Mouse (Mus musculus) embryonic facial prominence, embryonic 13.5 days (tissue): ENCODE data around the gene Net1. TPM values are rescaled to one million over a fixed set of nuclear protein-coding genes. Genes with fewer than 3 reads are reported as not detected.
A peak's percentile ranks its signal among the peaks of the same experiment; 100 is the strongest.
"Not testable (repeated sequence)": the region's sequence is repeated elsewhere in the genome, so short reads cannot be mapped to it uniquely, and the experiment has no call there.

ENCODE experiments used
- ATAC-seq: fragments of 200-750 bp; cut with Nextera tagmentation; 2 replicates; pipeline ENCODE4 v1.8.0; 2017; ENCODE audit warnings: low read depth; ENCODE audit not compliant: insufficient number of reproducible peaks, insufficient read depth, low FRiP score, low TSS enrichment
- H3K27ac ChIP-seq: fragments of 300-500 bp; sonication (generic); 2 replicates; pipeline ENCODE4 v1.5.1; 2015; ENCODE audit warnings: moderate library complexity, mild to moderate bottlenecking, inconsistent platforms
- H3K27me3 ChIP-seq: fragments of 300-500 bp; sonication (generic); 2 replicates; pipeline ENCODE4 v1.6.1; 2015; ENCODE audit warnings: mild to moderate bottlenecking, inconsistent platforms
- H3K36me3 ChIP-seq: fragments of 300-500 bp; sonication (generic); 2 replicates; pipeline ENCODE4 v1.6.1; 2015; ENCODE audit warnings: mild to moderate bottlenecking, inconsistent platforms
- H3K4me1 ChIP-seq: fragments of 300-500 bp; sonication (generic); 2 replicates; pipeline ENCODE4 v1.6.1; 2015; ENCODE audit warnings: inconsistent platforms
- H3K4me2 ChIP-seq: fragments of 300-500 bp; sonication (generic); 2 replicates; pipeline ENCODE4 v1.6.1; 2015; ENCODE audit warnings: moderate library complexity, mild to moderate bottlenecking, inconsistent platforms
- H3K4me3 ChIP-seq: fragments of 300-500 bp; sonication (generic); 2 replicates; pipeline ENCODE4 v1.5.1; 2015; ENCODE audit warnings: mild to moderate bottlenecking, inconsistent platforms
- H3K9ac ChIP-seq: fragments of 300-500 bp; sonication (generic); 2 replicates; pipeline ENCODE4 v1.6.1; 2015; ENCODE audit warnings: mild to moderate bottlenecking, inconsistent platforms
- H3K9me3 ChIP-seq: fragments of 300-500 bp; sonication (generic); 2 replicates; pipeline ENCODE4 v1.6.1; 2016; ENCODE audit warnings: inconsistent platforms
- WGBS: fragments of 180-500 bp; shearing (Covaris S2); methylation state at CpG from one replicate; pipeline ENCODE4 v1.1.7; 2015; ENCODE audit warnings: mixed read lengths; 5-methylcytosine and 5-hydroxymethylcytosine counted together
- polyA plus RNA-seq: library from polyadenylated mRNA; unstranded; fragments of >200 nt; fragmentation: Nextera tagmentation; extraction: Ambion mirVana; gene quantifications from 2 replicates; pipeline ENCODE4 v1.2.1, GENCODE M21; 2015

The Net1 gene
- polyA plus RNA-seq, 1 experiment from 2014 or later = 137 TPM

- Histone ChIP-seq H3K4me3 (no peak overlapping the region), H3K4me1 (no peaks in the 10 kb centered on the region), H3K9ac (no peak overlapping the region), H3K27ac (no peak overlapping the region), H3K9me3 (no peaks in the 10 kb centered on the region), H3K4me2 (no peak overlapping the region), H3K36me3 (no peaks in the 10 kb centered on the region), H3K27me3 (no peaks in the 10 kb centered on the region)
- 80% methylated on average over 3 of the region's 3 CpGs for WGBS
- no peak for ATAC-seq
These were observed 55.7 kb downstream of the Net1 start for GRCm38 (mm10) chr13:3862325-3862724.

DNA sequence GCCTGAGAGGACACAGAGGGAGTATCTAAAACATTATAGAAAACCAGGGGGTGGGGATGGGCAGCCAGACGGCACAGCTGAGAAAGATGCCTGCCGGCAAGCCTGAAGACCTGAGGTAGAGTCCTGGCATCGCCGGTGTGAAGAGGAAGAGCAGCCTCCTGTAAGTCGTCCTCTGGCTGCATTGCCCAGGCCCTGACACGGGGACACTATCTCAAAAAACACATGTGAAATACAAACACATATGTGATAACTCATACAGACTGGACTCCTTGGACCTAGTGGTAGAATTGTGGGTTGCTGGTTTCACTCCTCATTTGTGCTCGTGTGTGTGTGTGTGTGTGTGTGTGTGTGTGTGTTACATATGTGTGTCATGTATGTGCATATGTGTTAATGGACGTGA lies 56.8 kb downstream of the Net1 start:
- Histone ChIP-seq H3K27ac (no peak overlapping the region), H3K4me1 (peaks cover 9% of the 10 kb centered on the region), H3K27me3 (no peaks in the 10 kb centered on the region), H3K9ac (no peak overlapping the region), H3K4me2 (no peak overlapping the region), H3K36me3 (no peaks in the 10 kb centered on the region), H3K4me3 (no peak overlapping the region), H3K9me3 (no peaks in the 10 kb centered on the region)
- no peak for ATAC-seq
- WGBS = 89% methylated on average over 8 of the region's 8 CpGs

DNA sequence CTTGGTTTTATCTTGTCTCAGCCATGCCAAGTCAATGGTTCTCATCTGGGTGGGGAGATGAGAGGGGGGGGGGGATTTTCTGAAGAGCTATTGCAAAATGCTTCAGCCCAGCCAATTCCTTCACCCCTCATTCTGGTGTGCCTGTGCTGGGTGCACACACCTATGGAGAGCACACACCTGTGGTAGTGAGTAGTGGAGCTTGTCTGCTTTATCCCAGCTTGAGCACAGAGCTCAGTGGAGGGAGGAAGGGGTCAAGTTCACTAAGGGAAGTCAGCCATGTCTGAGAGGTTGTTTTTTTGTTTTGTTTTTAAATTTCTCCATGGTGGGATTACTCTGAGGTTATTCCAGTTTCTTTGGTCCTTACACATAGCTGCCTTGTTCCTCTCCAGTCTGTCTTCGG lies 61.8 kb downstream of the Net1 start:
- H3K4me3 ChIP-seq = no peak overlapping the region
- no peaks in the 10 kb centered on the region for H3K27me3 ChIP-seq
- no peak overlapping the region for H3K27ac ChIP-seq
- H3K4me1 ChIP-seq = peaks cover 9% of the 10 kb centered on the region
- no peaks in the 10 kb centered on the region for H3K36me3 ChIP-seq
- H3K4me2 ChIP-seq = no peak overlapping the region
- ATAC-seq = no peak
- no peaks in the 10 kb centered on the region for H3K9me3 ChIP-seq
- H3K9ac ChIP-seq = no peak overlapping the region
- WGBS = 74% methylated on average over 1 of the region's 1 CpGs

- no peaks in the 10 kb centered on the region for H3K27me3 ChIP-seq
- H3K9ac ChIP-seq = no peak overlapping the region
- H3K36me3 ChIP-seq = no peaks in the 10 kb centered on the region
- no peak overlapping the region for H3K4me3 ChIP-seq
- no peaks in the 10 kb centered on the region for H3K9me3 ChIP-seq
- H3K4me1 ChIP-seq = peaks cover 9% of the 10 kb centered on the region
- no peak overlapping the region for H3K4me2 ChIP-seq
- 82% methylated on average over 2 of the region's 2 CpGs for WGBS
- no peak for ATAC-seq
- H3K27ac ChIP-seq = no peak overlapping the region
These were observed 63.2 kb downstream of the Net1 start for GRCm38 (mm10) chr13:3854856-3855255.

GRCm38 (mm10) chr13:3853648-3854333 lies 64.2 kb downstream of the Net1 start, which contains the start of gene Calm5:
Gene Calm5, plus strand, starts transcription at chr13:3854173.
- not testable (repeated sequence) for H3K36me3 ChIP-seq, H3K4me2 ChIP-seq, ATAC-seq, H3K9ac ChIP-seq, H3K27ac ChIP-seq, H3K4me1 ChIP-seq, H3K9me3 ChIP-seq, H3K4me3 ChIP-seq, H3K27me3 ChIP-seq
- WGBS = 85% methylated on average over 3 of the region's 3 CpGs

GRCm38 (mm10) chr13:3850330-3850729 lies 67.7 kb downstream of the Net1 start:
- H3K9ac ChIP-seq = no peak overlapping the region
- no peaks in the 10 kb centered on the region for H3K9me3 ChIP-seq
- H3K4me2 ChIP-seq = no peak overlapping the region
- H3K27me3 ChIP-seq = no peaks in the 10 kb centered on the region
- no peak overlapping the region for H3K27ac ChIP-seq
- no peaks in the 10 kb centered on the region for H3K36me3 ChIP-seq
- WGBS = 63% methylated on average over 1 of the region's 1 CpGs
- H3K4me3 ChIP-seq = no peak overlapping the region
- H3K4me1 ChIP-seq = no peaks in the 10 kb centered on the region
- ATAC-seq = no peak

- ATAC-seq, H3K4me2 ChIP-seq, H3K27me3 ChIP-seq, H3K27ac ChIP-seq, H3K4me3 ChIP-seq, H3K9ac ChIP-seq, H3K36me3 ChIP-seq, H3K9me3 ChIP-seq, H3K4me1 ChIP-seq: not testable (repeated sequence)
These were observed 77.4 kb downstream of the Net1 start for GRCm38 (mm10) chr13:3840662-3841061.

- not testable (repeated sequence) for H3K27me3 ChIP-seq, H3K4me1 ChIP-seq, H3K9ac ChIP-seq, H3K9me3 ChIP-seq, H3K36me3 ChIP-seq, H3K4me2 ChIP-seq, H3K4me3 ChIP-seq, ATAC-seq
- 0 out of 2 replicates have a peak within 1 kb of the TSS, but pooled peaks have one; percentile 11 for H3K27ac ChIP-seq
These were observed 80.7 kb downstream of the Net1 start, which contains the start of gene Calm4 for GRCm38 (mm10) chr13:3837312-3837807. Gene Calm4, plus strand, starts transcription at chr13:3837757.

GRCm38 (mm10) chr13:3833644-3834043 lies 84.4 kb downstream of the Net1 start:
- not testable (repeated sequence) for H3K4me2 ChIP-seq, H3K27ac ChIP-seq, H3K9me3 ChIP-seq, ATAC-seq, H3K27me3 ChIP-seq, H3K9ac ChIP-seq, H3K4me1 ChIP-seq, H3K36me3 ChIP-seq, H3K4me3 ChIP-seq

- Histone ChIP-seq H3K4me1 (no peaks in the 10 kb centered on the region), H3K9ac (no peak overlapping the region), H3K27ac (no peak overlapping the region), H3K27me3 (no peaks in the 10 kb centered on the region), H3K4me3 (no peak overlapping the region), H3K4me2 (no peak overlapping the region), H3K9me3 (no peaks in the 10 kb centered on the region), H3K36me3 (no peaks in the 10 kb centered on the region)
- WGBS = 56% methylated on average over 2 of the region's 2 CpGs
- no peak for ATAC-seq
These were observed 85.6 kb downstream of the Net1 start for GRCm38 (mm10) chr13:3832450-3832849.
